Mouse (Mus musculus) liver, postnatal 0 days (tissue): ENCODE data around the gene Nhsl1. TPM values are rescaled to one million over a fixed set of nuclear protein-coding genes. Genes with fewer than 3 reads are reported as not detected.

ENCODE experiments used
- ATAC-seq: fragments of 200-750 bp; cut with Nextera tagmentation; 2 replicates; pipeline ENCODE4 v1.8.0; 2017; ENCODE audit warnings: mild to moderate bottlenecking, moderate library complexity
- DNase-seq: peaks from one replicate; pipeline ENCODE4 v3.0.0-alpha.2; 2016
- H3K27ac ChIP-seq: fragments of 300-500 bp; sonication (generic); 2 replicates; pipeline ENCODE4 v1.5.1; 2014; ENCODE audit warnings: antibody characterized with exemption, moderate library complexity, mild to moderate bottlenecking, low read depth
- H3K27me3 ChIP-seq: fragments of 300-500 bp; sonication (generic); 2 replicates; pipeline ENCODE4 v1.6.1; 2014; ENCODE audit warnings: low read length, control low read depth, mixed read lengths; ENCODE audit not compliant: insufficient read depth
- H3K36me3 ChIP-seq: fragments of 300-500 bp; sonication (generic); replicated peaks from 2 replicates; pipeline ENCODE4 v1.6.1; 2014; ENCODE audit warnings: mild to moderate bottlenecking, control low read depth, low read length, moderate library complexity, mixed read lengths; ENCODE audit not compliant: insufficient read depth
- H3K4me1 ChIP-seq: fragments of 300-500 bp; sonication (generic); 2 replicates; pipeline ENCODE4 v1.6.1; 2014; ENCODE audit warnings: antibody characterized with exemption, mild to moderate bottlenecking, control low read depth; ENCODE audit not compliant: insufficient read depth
- H3K4me2 ChIP-seq: fragments of 300-500 bp; sonication (generic); 2 replicates; pipeline ENCODE4 v1.6.1; 2014; ENCODE audit warnings: low read depth, mild to moderate bottlenecking, low read length, moderate library complexity, mixed read lengths
- H3K4me3 ChIP-seq: fragments of 300-500 bp; sonication (generic); 2 replicates; pipeline ENCODE4 v1.5.1; 2014; ENCODE audit warnings: low read depth, low read length
- H3K9ac ChIP-seq: fragments of 300-500 bp; sonication (generic); replicated peaks from 2 replicates; pipeline ENCODE4 v1.6.1; 2014; ENCODE audit warnings: mild to moderate bottlenecking, moderate library complexity
- H3K9me3 ChIP-seq: fragments of 300-500 bp; sonication (generic); 2 replicates; pipeline ENCODE4 v1.6.1; 2016; ENCODE audit warnings: mild to moderate bottlenecking, control low read depth, low read length, mixed read lengths
- CTCF ChIP-seq: sonication (generic); IDR thresholded peaks from 2 replicates; pipeline ENCODE4 v1.5.1; 2016; ENCODE audit warnings: antibody characterized with exemption, low read depth
- EP300 ChIP-seq: IDR thresholded peaks from 2 replicates; pipeline ENCODE4 v1.6.1; 2016; ENCODE audit warnings: antibody characterized with exemption, low read depth, mild to moderate bottlenecking
- WGBS: fragments of 180-500 bp; shearing (Covaris S2); extraction: QIAGEN DNeasy Blood & Tissue Kit; methylation state at CpG from one replicate; pipeline ENCODE4 v1.1.7; 2014; ENCODE audit not compliant: insufficient replicate concordance; 5-methylcytosine and 5-hydroxymethylcytosine counted together
- polyA plus RNA-seq: library from polyadenylated mRNA; unstranded; fragments of >200 nt; fragmentation: Nextera tagmentation; extraction: Ambion mirVana; gene quantifications from 2 replicates; pipeline ENCODE4 v1.2.1, GENCODE M21; 2015

Nhsl1 gene
- polyA plus RNA-seq, 1 experiment from 2014 or later, result 0.75 TPM

DNA sequence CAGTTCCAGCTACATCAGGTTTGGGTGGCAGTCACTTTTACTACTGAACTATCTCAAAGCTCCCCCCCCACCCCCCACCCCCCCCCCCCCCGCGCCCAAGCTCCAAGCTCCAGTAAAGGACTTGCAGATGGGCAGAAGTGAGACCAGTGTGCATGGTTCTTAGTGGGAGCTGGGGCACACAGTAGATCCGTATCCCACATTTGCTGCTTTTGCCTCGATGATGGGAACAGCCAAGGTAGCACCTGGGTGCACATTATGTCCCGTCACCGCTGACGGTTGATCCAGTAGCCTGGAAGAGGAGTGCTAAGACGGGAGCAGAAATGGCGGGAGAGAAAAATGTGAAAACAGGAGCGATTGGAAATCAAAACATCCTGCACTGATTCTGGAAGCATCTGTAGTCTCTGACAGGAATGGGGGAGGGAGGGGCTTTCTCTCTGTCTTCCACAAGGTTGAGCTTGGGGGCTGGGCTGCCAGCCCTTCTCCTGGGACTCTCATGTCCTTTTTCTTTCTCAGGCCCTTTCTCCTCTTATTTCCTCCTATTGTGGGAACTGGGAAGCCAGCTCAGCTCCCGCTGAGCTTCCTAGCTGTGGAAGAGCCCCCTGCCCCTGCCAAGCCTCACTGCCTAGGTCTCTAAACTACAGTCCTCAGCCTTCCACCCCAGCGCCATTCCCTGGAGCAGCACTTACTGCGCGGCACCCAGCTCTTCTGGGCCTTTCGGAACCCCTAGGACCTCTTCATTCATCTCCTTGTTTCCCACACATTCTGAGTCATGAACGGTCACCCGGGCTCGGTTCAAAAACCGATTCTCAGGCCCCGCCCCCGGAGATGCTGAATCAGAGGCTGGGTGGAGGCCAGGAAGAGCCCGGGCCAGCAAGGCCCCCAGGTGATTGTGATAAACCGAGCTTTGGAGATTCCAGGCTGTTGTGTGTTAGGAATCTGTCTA lies 10.6 kb downstream of the Nhsl1 start:
- DNase-seq (peak; percentile 66), ATAC-seq (no peak)
- Histone ChIP-seq H3K9ac (no peak overlapping the region), H3K27ac (no peak overlapping the region), H3K4me2 (peak overlapping the region; percentile 59), H3K9me3 (no peaks in the 10 kb centered on the region), H3K27me3 (no peaks in the 10 kb centered on the region), H3K36me3 (no peaks in the 10 kb centered on the region), H3K4me3 (peak overlapping the region; percentile 15; the same call in 1 of the 2 replicates), H3K4me1 (peaks cover 9% of the 10 kb centered on the region)
- WGBS, result 10% methylated on average over 22 of the region's 23 CpGs
- TF ChIP-seq CTCF (no peak), EP300 (no peak)

DNA sequence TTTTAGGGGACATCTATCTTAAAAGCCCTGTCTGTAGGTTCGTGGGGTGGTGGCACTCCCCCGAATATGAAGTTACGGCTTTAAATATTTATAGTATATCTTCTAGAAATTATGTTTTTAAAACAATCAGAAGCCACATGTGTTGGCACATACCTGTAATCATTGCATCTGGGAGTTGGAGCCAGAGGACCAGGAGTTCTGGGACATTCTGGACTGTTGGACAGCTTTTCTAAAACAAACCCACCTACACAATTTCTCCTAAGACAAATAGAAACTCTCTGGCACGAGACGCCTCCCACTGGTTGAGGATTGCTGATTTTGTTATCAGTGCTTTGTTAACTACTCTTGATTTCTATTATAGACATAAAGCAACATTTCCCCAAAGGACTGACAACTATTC lies 11.7 kb downstream of the Nhsl1 start:
- H3K4me1 ChIP-seq, result peaks cover 9% of the 10 kb centered on the region
- H3K4me3 ChIP-seq, result no peak overlapping the region
- no peak overlapping the region for H3K27ac ChIP-seq
- H3K27me3 ChIP-seq, result no peaks in the 10 kb centered on the region
- no peak for DNase-seq
- TF ChIP-seq CTCF (no peak), EP300 (no peak)
- ATAC-seq, result no peak
- H3K4me2 ChIP-seq, result no peak overlapping the region
- WGBS, result 67% methylated on average over 5 of the region's 5 CpGs
- no peak overlapping the region for H3K9ac ChIP-seq
- no peaks in the 10 kb centered on the region for H3K36me3 ChIP-seq
- no peaks in the 10 kb centered on the region for H3K9me3 ChIP-seq

GRCm38 (mm10) chr10:18333575-18333974 lies 14.8 kb downstream of the Nhsl1 start:
- ATAC-seq, result no peak
- Histone ChIP-seq H3K4me2 (no peak overlapping the region), H3K4me3 (no peak overlapping the region), H3K9me3 (no peaks in the 10 kb centered on the region), H3K36me3 (no peaks in the 10 kb centered on the region), H3K27me3 (no peaks in the 10 kb centered on the region), H3K9ac (no peak overlapping the region), H3K4me1 (peaks cover 9% of the 10 kb centered on the region), H3K27ac (no peak overlapping the region)
- DNase-seq, result no peak
- 58% methylated on average over 4 of the region's 4 CpGs for WGBS
- TF ChIP-seq EP300 (no peak), CTCF (no peak)

DNA sequence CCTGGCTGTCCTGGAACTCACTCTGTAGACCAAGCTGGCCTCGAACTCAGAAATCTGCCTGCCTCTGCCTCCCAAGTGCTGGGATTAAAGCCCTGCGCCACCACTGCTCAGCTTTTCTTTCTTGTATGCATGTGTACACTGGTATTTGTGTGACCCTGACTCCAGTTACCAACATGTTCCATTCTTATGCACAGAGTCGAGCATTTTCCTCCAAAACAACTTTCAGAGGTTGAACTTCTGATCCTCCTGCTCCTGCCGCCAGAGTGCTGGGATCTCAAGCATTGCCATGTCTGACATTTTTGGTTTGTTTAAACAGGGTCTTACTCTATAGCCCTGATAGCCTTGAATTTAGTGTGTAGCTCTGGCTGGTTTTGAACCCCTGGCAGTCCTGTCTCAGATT lies 15.4 kb downstream of the Nhsl1 start:
- 69% methylated on average over 4 of the region's 4 CpGs for WGBS
- TF ChIP-seq EP300, result no peak
- TF ChIP-seq CTCF, result no peak
- no peak for DNase-seq

DNA sequence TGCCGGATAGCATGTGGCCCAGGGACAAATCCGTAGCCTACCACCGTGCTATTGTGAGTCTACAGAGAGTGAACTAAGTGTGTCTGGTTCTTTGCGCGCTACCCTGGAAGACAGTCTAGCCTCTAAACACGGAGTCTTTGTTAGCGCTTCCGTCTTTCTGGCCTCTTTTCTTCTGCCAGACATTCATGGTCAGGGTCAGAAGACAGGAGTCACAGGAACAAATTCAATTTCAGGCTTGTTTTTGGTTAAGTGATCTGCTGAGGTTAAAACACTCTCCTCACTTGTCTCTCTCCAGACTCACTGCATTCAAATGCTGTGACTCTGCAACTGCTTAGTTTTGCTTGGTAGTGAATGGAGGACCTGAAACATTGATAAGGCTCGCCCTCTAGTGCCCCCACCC lies 15.9 kb downstream of the Nhsl1 start:
- no peaks in the 10 kb centered on the region for H3K27me3 ChIP-seq
- H3K36me3 ChIP-seq, result no peaks in the 10 kb centered on the region
- ATAC-seq (no peak), DNase-seq (no peak)
- no peak overlapping the region for H3K4me3 ChIP-seq
- H3K27ac ChIP-seq, result no peak overlapping the region
- no peak overlapping the region for H3K4me2 ChIP-seq
- H3K9ac ChIP-seq, result no peak overlapping the region
- no peaks in the 10 kb centered on the region for H3K9me3 ChIP-seq
- WGBS, result 82% methylated on average over 9 of the region's 9 CpGs
- no peak for TF ChIP-seq CTCF
- TF ChIP-seq EP300, result no peak
- peaks cover 2% of the 10 kb centered on the region for H3K4me1 ChIP-seq

More for the DNA sequence above, 15.4 kb downstream of the Nhsl1 start:
- ATAC-seq, result no peak
- H3K27ac ChIP-seq, result no peak overlapping the region
- H3K27me3 ChIP-seq, result no peaks in the 10 kb centered on the region
- no peaks in the 10 kb centered on the region for H3K9me3 ChIP-seq
- H3K4me3 ChIP-seq, result no peak overlapping the region
- H3K36me3 ChIP-seq, result no peaks in the 10 kb centered on the region
- no peak overlapping the region for H3K4me2 ChIP-seq
- H3K9ac ChIP-seq, result no peak overlapping the region
- peaks cover 8% of the 10 kb centered on the region for H3K4me1 ChIP-seq

DNA sequence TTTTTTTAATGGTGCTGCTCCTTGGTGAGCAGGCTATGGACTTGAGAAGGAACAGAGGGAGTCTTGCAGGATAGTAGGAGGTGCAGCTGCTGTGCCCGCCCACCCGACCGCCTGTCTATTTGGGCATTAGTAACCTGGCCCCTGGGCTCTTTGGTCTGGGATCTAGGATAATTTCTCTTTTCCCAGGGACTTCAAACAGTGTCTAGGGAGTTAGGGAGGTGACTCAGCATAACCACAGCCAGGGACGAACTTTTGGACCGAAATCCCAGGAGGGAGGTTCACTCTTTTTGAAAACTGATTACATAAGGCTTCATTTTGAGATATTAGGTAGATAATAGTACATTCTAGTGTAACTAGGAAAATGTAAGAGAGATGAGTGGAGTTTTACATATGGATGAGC lies 18.9 kb downstream of the Nhsl1 start:
- TF ChIP-seq EP300 (no peak), CTCF (no peak)
- H3K9me3 ChIP-seq, result no peaks in the 10 kb centered on the region

GRCm38 (mm10) chr10:18339386-18339785 lies 20.6 kb downstream of the Nhsl1 start:
- Histone ChIP-seq H3K27ac (no peak overlapping the region), H3K27me3 (no peaks in the 10 kb centered on the region), H3K4me3 (no peak overlapping the region), H3K9me3 (no peaks in the 10 kb centered on the region), H3K36me3 (no peaks in the 10 kb centered on the region), H3K4me2 (no peak overlapping the region), H3K4me1 (no peaks in the 10 kb centered on the region), H3K9ac (no peak overlapping the region)
- DNase-seq (no peak), ATAC-seq (no peak)
- 76% methylated on average over 6 of the region's 6 CpGs for WGBS
- TF ChIP-seq EP300, result no peak
- TF ChIP-seq CTCF, result no peak

More for the DNA sequence above, 18.9 kb downstream of the Nhsl1 start:
- DNase-seq (no peak), ATAC-seq (no peak)
- no peak overlapping the region for H3K9ac ChIP-seq
- WGBS, result 77% methylated on average over 5 of the region's 5 CpGs
- H3K4me2 ChIP-seq, result no peak overlapping the region
- no peaks in the 10 kb centered on the region for H3K27me3 ChIP-seq
- H3K4me3 ChIP-seq, result no peak overlapping the region
- no peaks in the 10 kb centered on the region for H3K4me1 ChIP-seq
- no peaks in the 10 kb centered on the region for H3K36me3 ChIP-seq
- H3K27ac ChIP-seq, result no peak overlapping the region
